Mouse (Mus musculus): ENCODE measurements at regions not wholly inside any gene's neighbourhood (a gene's known extent, or its start where the extent isn't known, plus 50 kb on each side); places are given as distances from the start of the nearest gene placed in this dataset.

- H3K27me3 ChIP-seq (replicated peaks): no peaks in the 10 kb centered on the region
- DNase-seq (ENCODE audit: extremely low read depth): no peak
These were observed 269.8 kb upstream of the Tbl1xr1 start for GRCm38 (mm10) chr3:21806494-21807157.

DNA sequence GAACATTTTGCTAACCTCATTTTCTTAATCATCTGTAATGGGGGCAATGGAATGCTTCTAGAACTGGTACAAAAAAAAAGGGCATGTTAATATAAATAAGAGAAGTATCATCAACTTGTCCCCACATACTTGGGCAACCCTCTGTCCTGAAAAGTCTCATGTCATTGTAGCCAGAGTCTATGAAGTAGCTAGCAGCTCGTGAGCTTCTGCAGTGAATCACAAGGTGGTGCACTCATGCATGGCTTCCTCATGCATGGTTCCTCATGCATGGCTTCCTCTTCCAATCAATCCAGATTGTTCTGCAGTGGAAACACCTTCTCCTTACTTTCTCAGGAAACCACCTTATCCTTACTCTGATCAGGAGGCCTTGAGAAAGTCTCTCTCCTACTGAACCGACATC, 267.9 kb upstream of the Tbl1xr1 start:
- in situ Hi-C loops (cut with MboI; ENCODE audit: low pct_ligation_motif_present, low pct_unique_long_range_greater_than_20kb, low sequenced_read_pairs): no loop called here

More at GRCm38 (mm10) chr3:21806494-21807157, 269.8 kb upstream of the Tbl1xr1 start:
- no peak overlapping the region for H3K9ac ChIP-seq (ENCODE audit: insufficient read depth, low read depth)
- H3K4me1 ChIP-seq (ENCODE audit: control insufficient read depth in 1 of 2, insufficient read depth in 2 of 2): peaks cover 8 to 41% of the 10 kb centered on the region in 2 experiments
- no peaks in the 10 kb centered on the region for H3K36me3 ChIP-seq (replicated peaks in 1 of 2; ENCODE audit: control insufficient read depth in 1 of 2, insufficient read depth in 1 of 2, low read length in 1 of 2)
- in situ Hi-C loops (cut with MboI; ENCODE audit: low pct_ligation_motif_present, low pct_unique_long_range_greater_than_20kb, low sequenced_read_pairs): no loop called here
- H3K9me3 ChIP-seq (replicated peaks; ENCODE audit: low read length): no peaks in the 10 kb centered on the region
- dilution Hi-C loops (cut with MboI; ENCODE audit: extremely low pct_ligation_motif_present, extremely low pct_unique_long_range_greater_than_20kb, low sequenced_read_pairs): no loop called here
- TF ChIP-seq EP300 (IDR thresholded peaks at IDR 0.05; ENCODE audit: low read length): 0 out of 2 replicates have a peak, but pooled peaks have one; percentile 11
- no peak for TF ChIP-seq CHD2 (IDR thresholded peaks at IDR 0.05; ENCODE audit: low read length)
- no peak overlapping the region for H3K4me3 ChIP-seq (replicated peaks in 1 of 3; ENCODE audit: low read depth in 2 of 3, low read length in 2 of 3, poor library complexity in 1 of 3)
- H3K4me2 ChIP-seq (ENCODE audit: insufficient read depth, low read depth, poor library complexity, severe bottlenecking): no peak overlapping the region
- no peak overlapping the region for H3K27ac ChIP-seq (ENCODE audit: insufficient read depth, low read depth)
- H3K79me2 ChIP-seq (replicated peaks; ENCODE audit: control insufficient read depth, extremely low read depth, insufficient read depth, poor library complexity, severe bottlenecking): no peaks in the 10 kb centered on the region

GRCm38 (mm10) chr3:21809769-21810470, 266.5 kb upstream of the Tbl1xr1 start:
- TF ChIP-seq MAFK (IDR thresholded peaks at IDR 0.05; ENCODE audit: insufficient replicate concordance, low read length): no peak
- TF ChIP-seq GABPA (IDR thresholded peaks at IDR 0.05; ENCODE audit: insufficient replicate concordance, low read depth, low read length): no peak
- TF ChIP-seq USF2 (conservative IDR thresholded peaks at IDR 0.05; ENCODE audit: low read depth, low read length): no peak
- no peak for TF ChIP-seq SMC3 (IDR thresholded peaks at IDR 0.05; ENCODE audit: low read depth, low read length)
- no peak for TF ChIP-seq NRF1 (IDR thresholded peaks at IDR 0.05; ENCODE audit: low read depth, low read length)
- TF ChIP-seq ZMIZ1 (IDR thresholded peaks at IDR 0.05; ENCODE audit: low read depth, low read length): no peak
- TF ChIP-seq NELFE (IDR thresholded peaks at IDR 0.05; ENCODE audit: low read depth, low read length): no peak
- no peak for TF ChIP-seq SIN3A (IDR thresholded peaks at IDR 0.05; ENCODE audit: low read length)
- TF ChIP-seq TCF12 (IDR thresholded peaks at IDR 0.05; ENCODE audit: low read depth, low read length): no peak
- TF ChIP-seq BHLHE40 (IDR thresholded peaks at IDR 0.05; ENCODE audit: low read depth, low read length): no peak
- TF ChIP-seq MAZ (IDR thresholded peaks at IDR 0.05; ENCODE audit: low read depth, low read length): no peak
- TF ChIP-seq RAD21 (IDR thresholded peaks at IDR 0.05; ENCODE audit: low read depth, low read length): no peak
- TF ChIP-seq USF1 (IDR thresholded peaks at IDR 0.05; ENCODE audit: low read depth, low read length): no peak
- no peak for TF ChIP-seq MYC (IDR thresholded peaks at IDR 0.05; ENCODE audit: low read depth, low read length)
- no peak for TF ChIP-seq RCOR1 (conservative IDR thresholded peaks at IDR 0.05; ENCODE audit: low read depth, low read length)
- no peak for TF ChIP-seq JUND (conservative IDR thresholded peaks at IDR 0.05; ENCODE audit: low read depth, low read length)
- TF ChIP-seq EP300 (IDR thresholded peaks at IDR 0.05; ENCODE audit: low read length): no peak
- TF ChIP-seq CHD2 (IDR thresholded peaks at IDR 0.05; ENCODE audit: low read length): no peak
- TF ChIP-seq ZKSCAN1 (IDR thresholded peaks at IDR 0.05; ENCODE audit: borderline replicate concordance, low read depth, low read length): no peak
- dilution Hi-C loops (cut with MboI; ENCODE audit: extremely low pct_ligation_motif_present, extremely low pct_unique_long_range_greater_than_20kb, low sequenced_read_pairs) (no loop called here), in situ Hi-C loops (cut with MboI; ENCODE audit: low pct_ligation_motif_present, low pct_unique_long_range_greater_than_20kb, low sequenced_read_pairs) (no loop called here)
- H3K36me3 ChIP-seq (replicated peaks in 1 of 2; ENCODE audit: control insufficient read depth in 1 of 2, insufficient read depth in 1 of 2, low read length in 1 of 2): no peaks in the 10 kb centered on the region
- no peak overlapping the region for H3K4me2 ChIP-seq (ENCODE audit: insufficient read depth, low read depth, poor library complexity, severe bottlenecking)
- no peak overlapping the region for H3K4me3 ChIP-seq (replicated peaks in 1 of 3; ENCODE audit: low read depth in 2 of 3, low read length in 2 of 3, poor library complexity in 1 of 3)
- H3K27me3 ChIP-seq (replicated peaks): no peaks in the 10 kb centered on the region
- H3K79me2 ChIP-seq (replicated peaks; ENCODE audit: control insufficient read depth, extremely low read depth, insufficient read depth, poor library complexity, severe bottlenecking): no peaks in the 10 kb centered on the region
- H3K9ac ChIP-seq (ENCODE audit: insufficient read depth, low read depth): no peak overlapping the region
- no peak for DNase-seq (ENCODE audit: extremely low read depth)
- H3K9me3 ChIP-seq (replicated peaks; ENCODE audit: low read length): no peaks in the 10 kb centered on the region
- H3K27ac ChIP-seq (ENCODE audit: insufficient read depth, low read depth): no peak overlapping the region
- H3K4me1 ChIP-seq (ENCODE audit: control insufficient read depth in 1 of 2, insufficient read depth in 2 of 2): peaks cover 8 to 41% of the 10 kb centered on the region in 2 experiments

More for the DNA sequence above, 267.9 kb upstream of the Tbl1xr1 start:
- no peak for DNase-seq (ENCODE audit: extremely low read depth)
- Histone ChIP-seq H3K36me3 (replicated peaks in 1 of 2; ENCODE audit: control insufficient read depth in 1 of 2, insufficient read depth in 1 of 2, low read length in 1 of 2) (no peaks in the 10 kb centered on the region), H3K4me3 (replicated peaks in 1 of 3; ENCODE audit: low read depth in 2 of 3, low read length in 2 of 3, poor library complexity in 1 of 3) (no peak overlapping the region), H3K4me2 (ENCODE audit: insufficient read depth, low read depth, poor library complexity, severe bottlenecking) (no peak overlapping the region), H3K27me3 (replicated peaks) (no peaks in the 10 kb centered on the region), H3K79me2 (replicated peaks; ENCODE audit: control insufficient read depth, extremely low read depth, insufficient read depth, poor library complexity, severe bottlenecking) (no peaks in the 10 kb centered on the region), H3K4me1 (ENCODE audit: control insufficient read depth in 1 of 2, insufficient read depth in 2 of 2) (peaks cover 8 to 41% of the 10 kb centered on the region in 2 experiments), H3K9me3 (replicated peaks; ENCODE audit: low read length) (no peaks in the 10 kb centered on the region), H3K9ac (ENCODE audit: insufficient read depth, low read depth) (no peak overlapping the region), H3K27ac (ENCODE audit: insufficient read depth, low read depth) (no peak overlapping the region)
- TF ChIP-seq ZC3H11A (IDR thresholded peaks at IDR 0.05; ENCODE audit: low read depth, low read length): no peak
- no peak for TF ChIP-seq KAT2A (IDR thresholded peaks at IDR 0.05; ENCODE audit: insufficient replicate concordance, low read length)
- TF ChIP-seq PAX5 (IDR thresholded peaks at IDR 0.05; ENCODE audit: low read length): no peak
- TF ChIP-seq MYC (IDR thresholded peaks at IDR 0.05; ENCODE audit: low read depth, low read length): no peak
- TF ChIP-seq BHLHE40 (IDR thresholded peaks at IDR 0.05; ENCODE audit: low read depth, low read length): peak; percentile 46; the same call in 1 of the 2 replicates
- dilution Hi-C loops (cut with MboI; ENCODE audit: extremely low pct_ligation_motif_present, extremely low pct_unique_long_range_greater_than_20kb, low sequenced_read_pairs): no loop called here

Data from CH12.LX (cell line).